Comparison of ENCODE assay signal across 8 mouse cellular contexts in genomic region chr2:130275649-130276048, GRCm38 (mm10). TPM values are rescaled to one million over a fixed set of nuclear protein-coding genes. Genes with fewer than 3 reads are reported as not detected.
DNase-seq lines count a peak whose midpoint lies in the region; ATAC-seq and TF ChIP-seq lines count a peak whose summit lies in the region.

No protein-coding gene starts in this region.

- H3K27me3 ChIP-seq in C2C12 (ENCODE audit: control insufficient read depth, insufficient read depth, insufficient read length): no peaks in the 10 kb centered on the region
- H3K27me3 ChIP-seq in forebrain, embryonic 15.5 days: no peaks in the 10 kb centered on the region
- no peaks in the 10 kb centered on the region for H3K27me3 ChIP-seq in kidney, embryonic 15.5 days
- no peaks in the 10 kb centered on the region for H3K27me3 ChIP-seq in spleen, adult 2 months (ENCODE audit: control insufficient read depth, insufficient read depth, low read length)

- H3K27ac ChIP-seq in forebrain, embryonic 15.5 days (replicated peaks): no peak overlapping the region
- H3K27ac ChIP-seq in kidney, embryonic 15.5 days: no peak overlapping the region
- no peak overlapping the region for H3K27ac ChIP-seq in spleen, adult 2 months (ENCODE audit: insufficient read depth, low read length)

- TF ChIP-seq POLR2A in spleen, adult 2 months (IDR thresholded peaks at IDR 0.05; ENCODE audit: low read depth, low read length): no peak

- peak overlapping the region; percentile 62 for H3K4me2 ChIP-seq in forebrain, embryonic 15.5 days (replicated peaks)
- peak overlapping the region; percentile 82 for H3K4me2 ChIP-seq in kidney, embryonic 15.5 days

- peaks cover 31% of the 10 kb centered on the region for H3K4me1 ChIP-seq in forebrain, embryonic 15.5 days
- H3K4me1 ChIP-seq in kidney, embryonic 15.5 days: peaks cover 36% of the 10 kb centered on the region
- no peaks in the 10 kb centered on the region; the same call in 1 of the 2 replicates for H3K4me1 ChIP-seq in spleen, adult 2 months (ENCODE audit: control insufficient read depth, insufficient read depth, insufficient read length)

- H3ac ChIP-seq in C2C12 (ENCODE audit: control insufficient read depth, insufficient read length, low read depth): peak overlapping the region; percentile 72

- H3K9me3 ChIP-seq in forebrain, embryonic 15.5 days: no peaks in the 10 kb centered on the region
- no peaks in the 10 kb centered on the region for H3K9me3 ChIP-seq in kidney, embryonic 15.5 days (replicated peaks)

- 41% methylated on average over 6 of the region's 6 CpGs for WGBS in forebrain, embryonic 15.5 days
- WGBS in kidney, embryonic 15.5 days: 46% methylated on average over 6 of the region's 6 CpGs
- WGBS in spleen, adult 2 months: 49% methylated on average over 6 of the region's 6 CpGs

- no peak for TF ChIP-seq CTCF in C2C12 (IDR thresholded peaks at IDR 0.05; ENCODE audit: control insufficient read depth, insufficient read depth, insufficient read length)
- peak; percentile 31; the same call in 1 of the 2 replicates for TF ChIP-seq CTCF in spleen, adult 2 months (IDR thresholded peaks at IDR 0.05; ENCODE audit: extremely low read depth, insufficient read depth, insufficient read length, insufficient replicate concordance)

- ATAC-seq in forebrain, embryonic 15.5 days (replicated peaks): no peak
- no peak for ATAC-seq in kidney, embryonic 15.5 days (replicated peaks; ENCODE audit: low FRiP score)

- H3K9ac ChIP-seq in forebrain, embryonic 15.5 days (replicated peaks): no peak overlapping the region
- peak overlapping the region; percentile 98; the same call in 1 of the 2 replicates for H3K9ac ChIP-seq in kidney, embryonic 15.5 days

- H3K79me2 ChIP-seq in C2C12 (ENCODE audit: control insufficient read depth, insufficient read depth): peaks cover 53% of the 10 kb centered on the region

- H3K4me3 ChIP-seq in C2C12 (ENCODE audit: insufficient read depth, poor library complexity, severe bottlenecking): peak overlapping the region; percentile 95
- peak overlapping the region; percentile 94 for H3K4me3 ChIP-seq in forebrain, embryonic 15.5 days
- peak overlapping the region; percentile 97 for H3K4me3 ChIP-seq in kidney, embryonic 15.5 days (replicated peaks)
- H3K4me3 ChIP-seq in spleen, adult 2 months (ENCODE audit: extremely low read depth, insufficient read depth, insufficient read length): no peak overlapping the region

- DNase-seq in adrenal gland, adult (ENCODE audit: inconsistent age in 2 of 2, low spot score in 1 of 2): peak; percentile 43 to 77
- DNase-seq in adrenal gland, adult 8-10 months: no peak
- peak; percentile 81 for DNase-seq in c-Kit-positive CD71-negative TER-119-negative erythroid progenitor cells, embryonic 14.5 days (ENCODE audit: low read depth)
- peak; percentile 44 for DNase-seq in lung, postnatal 14 days
- peak; percentile 21 to 35 for DNase-seq in spleen, adult 2 months (ENCODE audit: low read depth in 1 of 2, low spot score in 2 of 2)

- H3K36me3 ChIP-seq in C2C12 (ENCODE audit: control insufficient read depth, insufficient read depth): peaks cover 55% of the 10 kb centered on the region
- peaks cover 50% of the 10 kb centered on the region for H3K36me3 ChIP-seq in forebrain, embryonic 15.5 days
- peaks cover 51% of the 10 kb centered on the region for H3K36me3 ChIP-seq in kidney, embryonic 15.5 days
- H3K36me3 ChIP-seq in spleen, adult 2 months (ENCODE audit: control insufficient read depth, insufficient read depth, low read length): peaks cover 37% of the 10 kb centered on the region

- H3K79me3 ChIP-seq in C2C12 (ENCODE audit: low read depth): peaks cover 46% of the 10 kb centered on the region

TF ChIP-seq in C2C12, 6 proteins besides CTCF, POLR2A, EP300 and RAD21:
- TF ChIP-seq MYOG (IDR thresholded peaks at IDR 0.05; ENCODE audit: control insufficient read depth, extremely low read depth, insufficient read length): no peak
- TF ChIP-seq MAX (IDR thresholded peaks at IDR 0.05): peak; percentile 96
TF ChIP-seq in C2C12: peak in this region for 1.

RNA-seq across cellular contexts. Expression of gene Nop56, which starts 1.4 kb away (rescaled TPM):
- total RNA-seq in adrenal gland, adult 8-10 months (2022): 100 to 1,000 TPM in 3 of 4 experiments, 10 to 100 TPM in 1; 80.0 to 120 (median 115) TPM
- polyA plus RNA-seq in C2C12 (2012; fragmentation: generic; extraction: Trizol): 293 TPM
- polyA plus RNA-seq in forebrain, embryonic 15.5 days (2015; fragmentation: Nextera tagmentation; extraction: Ambion mirVana): 239 and 271 TPM in 2 replicates
- 317 and 325 TPM in 2 replicates for polyA plus RNA-seq in kidney, embryonic 15.5 days (2015; fragmentation: Nextera tagmentation; extraction: Ambion mirVana)
- polyA plus RNA-seq in spleen, adult 2 months (2012; rRNA removed): 66.3 and 80.1 TPM in 2 replicates

RNA-seq across cellular contexts. Expression of gene Idh3b, which starts 8.7 kb away (rescaled TPM):
- 100 to 1,000 TPM; 268 to 359 (median 297) TPM for total RNA-seq in adrenal gland, adult 8-10 months (2022)
- 144 TPM for polyA plus RNA-seq in C2C12 (2012; fragmentation: generic; extraction: Trizol)
- 165 TPM in 2 replicates for polyA plus RNA-seq in forebrain, embryonic 15.5 days (2015; fragmentation: Nextera tagmentation; extraction: Ambion mirVana)
- polyA plus RNA-seq in kidney, embryonic 15.5 days (2015; fragmentation: Nextera tagmentation; extraction: Ambion mirVana): 188 and 191 TPM in 2 replicates
- 76.2 and 97.0 TPM in 2 replicates for polyA plus RNA-seq in spleen, adult 2 months (2012; rRNA removed)

RNA-seq across cellular contexts. Expression of gene Ebf4, which starts 19.3 kb away (rescaled TPM):
- total RNA-seq in adrenal gland, adult 8-10 months (2022): 1 to 10 TPM; 4.2 to 8.4 (median 6.0) TPM
- polyA plus RNA-seq in C2C12 (2012; fragmentation: generic; extraction: Trizol): 0.07 TPM
- 3.8 and 4.0 TPM in 2 replicates for polyA plus RNA-seq in forebrain, embryonic 15.5 days (2015; fragmentation: Nextera tagmentation; extraction: Ambion mirVana)
- polyA plus RNA-seq in kidney, embryonic 15.5 days (2015; fragmentation: Nextera tagmentation; extraction: Ambion mirVana): 2.1 and 2.8 TPM in 2 replicates
- polyA plus RNA-seq in spleen, adult 2 months (2012; rRNA removed): 1.5 and 1.7 TPM in 2 replicates
